Mouse (Mus musculus) lung, postnatal 0 days (tissue): ENCODE results near the gene Naalad2.

Experiments
- CTCF ChIP-seq: IDR thresholded peaks from 2 replicates; pipeline ENCODE4 v1.5.1; 2016; ENCODE audit warnings: antibody characterized with exemption, mild to moderate bottlenecking
- EP300 ChIP-seq: IDR thresholded peaks from 2 replicates; pipeline ENCODE4 v1.6.1; 2016; ENCODE audit warnings: antibody characterized with exemption, mild to moderate bottlenecking, control low read depth

- TF ChIP-seq CTCF (no peak), EP300 (no peak)
These were observed 104.5 kb downstream of the Naalad2 start for GRCm38 (mm10) chr9:18298301-18298700.
